In genomic region chr12:54844415-54844814, GRCm38 (mm10) we compare ENCODE assay signal across 24 mouse cellular contexts. TPM values are rescaled to one million over a fixed set of nuclear protein-coding genes. Genes with fewer than 3 reads are reported as not detected.
DNase-seq lines count a peak whose midpoint lies in the region; ATAC-seq and TF ChIP-seq lines count a peak whose summit lies in the region.
"Had no signal": no experiment of that assay in that cellular context is flagged by ENCODE, and none has a peak within 500 bp of the region (broad histone marks: within the 10 kb centered on the region; RNA-seq: fewer than 3 reads in every experiment).

No protein-coding gene starts in this region.

- H3K4me1 ChIP-seq in midbrain, postnatal 0 days (ENCODE audit: insufficient read depth, low read length) = no peaks in the 10 kb centered on the region
- no peaks in the 10 kb centered on the region for H3K4me1 ChIP-seq in thymus, adult 2 months (replicated peaks; ENCODE audit: control insufficient read depth, insufficient read depth, low read length)
- no peaks in the 10 kb centered on the region for H3K4me1 ChIP-seq in forebrain, postnatal 0 days (ENCODE audit: insufficient read depth)
- H3K4me1 ChIP-seq: embryonic facial prominence, embryonic 10.5 days; forebrain, embryonic 13.5 days; heart, embryonic 15.5 days; hindbrain, embryonic 12.5 days had no signal

- no peaks in the 10 kb centered on the region for H3K27me3 ChIP-seq in splenic B cell, adult 2 months (ENCODE audit: control insufficient read depth, insufficient read depth, low read length, poor library complexity, severe bottlenecking)
- H3K27me3 ChIP-seq in midbrain, postnatal 0 days (ENCODE audit: insufficient read depth, low read length) = no peaks in the 10 kb centered on the region
- no peaks in the 10 kb centered on the region for H3K27me3 ChIP-seq in thymus, adult 2 months (ENCODE audit: control insufficient read depth, insufficient read depth, low read length)
- no peaks in the 10 kb centered on the region for H3K27me3 ChIP-seq in forebrain, postnatal 0 days (ENCODE audit: insufficient read depth, low read length)
- H3K27me3 ChIP-seq: forebrain, embryonic 13.5 days; heart, embryonic 15.5 days; hindbrain, embryonic 12.5 days had no signal

- no peaks in the 10 kb centered on the region for H3K9me3 ChIP-seq in midbrain, postnatal 0 days (ENCODE audit: low read length)
- no peaks in the 10 kb centered on the region for H3K9me3 ChIP-seq in forebrain, postnatal 0 days (ENCODE audit: low read length)
- H3K9me3 ChIP-seq: embryonic facial prominence, embryonic 10.5 days; forebrain, embryonic 13.5 days; heart, embryonic 15.5 days; hindbrain, embryonic 12.5 days had no signal

- no peak overlapping the region for H3K4me2 ChIP-seq in midbrain, postnatal 0 days (ENCODE audit: low read depth, low read length, poor library complexity, severe bottlenecking)
- H3K4me2 ChIP-seq in forebrain, postnatal 0 days (ENCODE audit: low read depth) = no peak overlapping the region
- H3K4me2 ChIP-seq: forebrain, embryonic 13.5 days; heart, embryonic 11.5 days; heart, embryonic 15.5 days; hindbrain, embryonic 12.5 days had no signal

- DNase-seq in B cell, adult 2 months = peak; percentile 16 to 24
- peak; percentile 70 for DNase-seq in MEL-GATA-1-ER (ENCODE audit: extremely low read depth, low read depth)
- peak; percentile 45 for DNase-seq in splenic B cell, adult 2 months (ENCODE audit: low read depth, low spot score)
- no peak for DNase-seq in midbrain, postnatal 0 days (ENCODE audit: low spot score)
- no peak for DNase-seq in thymus, adult 2 months
- DNase-seq in forebrain, postnatal 0 days = no peak
- DNase-seq: adrenal gland, adult 2 months; adrenal gland, postnatal 25 days; cerebellum, adult 11-12 months; cerebellum, adult 9-10 months; cerebellum, postnatal 25 days; gastrocnemius, adult 2 months; gastrocnemius, postnatal 25 days; heart, adult 2 months; heart, postnatal 14 days had no signal

- no peak overlapping the region for H3K9ac ChIP-seq in midbrain, postnatal 0 days (replicated peaks; ENCODE audit: low read length, poor library complexity, severe bottlenecking)
- no peak overlapping the region for H3K9ac ChIP-seq in forebrain, postnatal 0 days
- H3K9ac ChIP-seq: forebrain, embryonic 13.5 days; heart, embryonic 15.5 days; hindbrain, embryonic 12.5 days had no signal

- peak; percentile 82 for ATAC-seq in granulocyte monocyte progenitor cell, adult 5-6 weeks (replicated peaks; ENCODE audit: poor library complexity, severe bottlenecking)
- no peak for ATAC-seq in midbrain, postnatal 0 days (ENCODE audit: low FRiP score)
- no peak for ATAC-seq in forebrain, postnatal 0 days
- ATAC-seq: forebrain, embryonic 13.5 days; hindbrain, embryonic 16.5 days; inflammation-experienced regulatory T-cells, adult 6 months; intestine, postnatal 0 days had no signal

- H3K36me3 ChIP-seq in splenic B cell, adult 2 months (ENCODE audit: control insufficient read depth, insufficient read depth, low read length, poor library complexity, severe bottlenecking) = no peaks in the 10 kb centered on the region
- H3K36me3 ChIP-seq in midbrain, postnatal 0 days (ENCODE audit: insufficient read depth, low read length) = no peaks in the 10 kb centered on the region
- no peaks in the 10 kb centered on the region for H3K36me3 ChIP-seq in thymus, adult 2 months (ENCODE audit: control insufficient read depth, insufficient read depth, low read length)
- no peaks in the 10 kb centered on the region for H3K36me3 ChIP-seq in forebrain, postnatal 0 days (ENCODE audit: insufficient read depth)
- H3K36me3 ChIP-seq: heart, embryonic 15.5 days; hindbrain, embryonic 12.5 days had no signal

- TF ChIP-seq POLR2A in thymus, adult 2 months (IDR thresholded peaks at IDR 0.05; ENCODE audit: control insufficient read depth, extremely low read depth, insufficient read depth, low read length, poor library complexity) = no peak

- no peak for TF ChIP-seq CTCF in midbrain, postnatal 0 days (IDR thresholded peaks at IDR 0.05)
- TF ChIP-seq CTCF in thymus, adult 2 months (IDR thresholded peaks at IDR 0.05; ENCODE audit: borderline replicate concordance, control insufficient read depth, extremely low read depth, insufficient read depth, low read length, poor library complexity) = no peak
- TF ChIP-seq CTCF in forebrain, postnatal 0 days (IDR thresholded peaks at IDR 0.05; ENCODE audit: low read depth) = no peak

- H3K27ac ChIP-seq in midbrain, postnatal 0 days (ENCODE audit: low read depth, low read length) = no peak overlapping the region
- H3K27ac ChIP-seq in thymus, adult 2 months (ENCODE audit: control insufficient read depth, insufficient read depth, low read length) = no peak overlapping the region
- H3K27ac ChIP-seq in forebrain, postnatal 0 days (ENCODE audit: low read depth, low read length) = no peak overlapping the region
- H3K27ac ChIP-seq: embryonic facial prominence, embryonic 10.5 days; forebrain, embryonic 13.5 days; gastrocnemius, adult 2 months; heart, adult 2 months; heart, embryonic 15.5 days; hindbrain, embryonic 12.5 days had no signal

- H3K4me3 ChIP-seq in midbrain, postnatal 0 days (ENCODE audit: low read depth, low read length) = no peak overlapping the region
- H3K4me3 ChIP-seq in thymus, adult 2 months (ENCODE audit: control insufficient read depth, insufficient read depth, low read length) = no peak overlapping the region
- H3K4me3 ChIP-seq in forebrain, postnatal 0 days (ENCODE audit: low read depth, low read length) = no peak overlapping the region
- H3K4me3 ChIP-seq: embryonic facial prominence, embryonic 10.5 days; forebrain, embryonic 13.5 days; gastrocnemius, adult 2 months; heart, adult 2 months; heart, embryonic 15.5 days; hindbrain, embryonic 12.5 days had no signal

RNA-seq across cellular contexts. Expression of gene Cfl2, which starts 18.3 kb away (rescaled TPM):
- total RNA-seq in granulocyte monocyte progenitor cell, adult 5-6 weeks (2014; fragmentation: Nextera tagmentation) = 22.2 and 33.0 TPM in 2 replicates
- total RNA-seq in granulocyte monocyte progenitor cell, adult 5-6 weeks (2017) = 23.1 and 27.1 TPM in 2 replicates
- 209 and 212 TPM in 2 replicates for total RNA-seq in midbrain, postnatal 0 days (2014; rRNA removed)
- polyA plus RNA-seq in midbrain, postnatal 0 days (2015; fragmentation: Nextera tagmentation; extraction: Ambion mirVana) = 249 and 256 TPM in 2 replicates
- 9.4 and 11.5 TPM in 2 replicates for polyA plus RNA-seq in thymus, adult 2 months (2012; rRNA removed)
- 185 and 217 TPM in 2 replicates for total RNA-seq in forebrain, postnatal 0 days (2014; rRNA removed)
- 253 and 265 TPM in 2 replicates for polyA plus RNA-seq in forebrain, postnatal 0 days (2015; fragmentation: Nextera tagmentation; extraction: Ambion mirVana)

RNA-seq across cellular contexts. Expression of gene Snx6, which starts 48.9 kb away (rescaled TPM):
- total RNA-seq in granulocyte monocyte progenitor cell, adult 5-6 weeks (2014; fragmentation: Nextera tagmentation) = 47.8 and 71.6 TPM in 2 replicates
- 77.0 and 77.2 TPM in 2 replicates for total RNA-seq in granulocyte monocyte progenitor cell, adult 5-6 weeks (2017)
- total RNA-seq in midbrain, postnatal 0 days (2014; rRNA removed) = 76.8 and 112 TPM in 2 replicates
- 124 and 141 TPM in 2 replicates for polyA plus RNA-seq in midbrain, postnatal 0 days (2015; fragmentation: Nextera tagmentation; extraction: Ambion mirVana)
- 25.2 and 27.3 TPM in 2 replicates for polyA plus RNA-seq in thymus, adult 2 months (2012; rRNA removed)
- 104 and 111 TPM in 2 replicates for total RNA-seq in forebrain, postnatal 0 days (2014; rRNA removed)
- 142 and 152 TPM in 2 replicates for polyA plus RNA-seq in forebrain, postnatal 0 days (2015; fragmentation: Nextera tagmentation; extraction: Ambion mirVana)

Comparison
In these comparisons a context has a peak if more than half of its experiments do, and no peak if none do; other contexts are left out.
1. DNase-seq: peak in B cell, adult 2 months (2 of 2), MEL-GATA-1-ER (single experiment) and splenic B cell, adult 2 months (single experiment); none in midbrain, postnatal 0 days (single experiment), thymus, adult 2 months (single experiment) and forebrain, postnatal 0 days (single experiment).